Mouse (Mus musculus): ENCODE measurements around the gene Ap1g1.

DNA sequence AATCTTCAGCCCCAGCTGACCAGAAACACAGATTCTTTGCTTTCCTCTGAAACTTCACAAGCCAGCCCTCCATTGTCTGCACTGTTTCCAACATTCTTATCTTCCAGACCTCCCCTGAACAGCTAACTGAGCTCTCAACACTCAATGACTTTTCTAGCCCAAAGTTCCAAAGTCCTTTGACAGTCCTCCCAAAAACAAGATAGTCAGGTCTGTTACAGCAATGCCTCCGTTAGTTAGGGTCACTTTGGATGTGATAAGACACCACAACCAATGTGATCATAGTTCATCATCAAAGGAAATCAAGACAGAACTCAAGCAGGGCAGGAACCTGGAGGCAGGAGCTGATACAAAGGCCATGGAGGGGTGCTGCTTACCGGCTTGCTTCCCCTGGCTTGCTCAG lies 36.9 kb downstream of the Ap1g1 start:
- no peak for TF ChIP-seq CTCF (IDR thresholded peaks at IDR 0.05; ENCODE audit: borderline replicate concordance, extremely low read depth, insufficient read depth, insufficient read length)
- TF ChIP-seq POLR2A (IDR thresholded peaks at IDR 0.05; ENCODE audit: borderline replicate concordance, extremely low read depth, insufficient read depth, insufficient read length, poor library complexity, severe bottlenecking), result no peak

Data from brain, embryonic 14.5 days (tissue).